Mouse (Mus musculus): Measurements from ENCODE around the gene Arnt2. TPM values are rescaled to one million over a fixed set of nuclear protein-coding genes. Genes with fewer than 3 reads are reported as not detected.
A peak's percentile ranks its signal among the peaks of the same experiment; 100 is the strongest.

The Arnt2 gene
- polyA plus RNA-seq, 1 experiment from 2014 or later, result 0.61 TPM

DNA sequence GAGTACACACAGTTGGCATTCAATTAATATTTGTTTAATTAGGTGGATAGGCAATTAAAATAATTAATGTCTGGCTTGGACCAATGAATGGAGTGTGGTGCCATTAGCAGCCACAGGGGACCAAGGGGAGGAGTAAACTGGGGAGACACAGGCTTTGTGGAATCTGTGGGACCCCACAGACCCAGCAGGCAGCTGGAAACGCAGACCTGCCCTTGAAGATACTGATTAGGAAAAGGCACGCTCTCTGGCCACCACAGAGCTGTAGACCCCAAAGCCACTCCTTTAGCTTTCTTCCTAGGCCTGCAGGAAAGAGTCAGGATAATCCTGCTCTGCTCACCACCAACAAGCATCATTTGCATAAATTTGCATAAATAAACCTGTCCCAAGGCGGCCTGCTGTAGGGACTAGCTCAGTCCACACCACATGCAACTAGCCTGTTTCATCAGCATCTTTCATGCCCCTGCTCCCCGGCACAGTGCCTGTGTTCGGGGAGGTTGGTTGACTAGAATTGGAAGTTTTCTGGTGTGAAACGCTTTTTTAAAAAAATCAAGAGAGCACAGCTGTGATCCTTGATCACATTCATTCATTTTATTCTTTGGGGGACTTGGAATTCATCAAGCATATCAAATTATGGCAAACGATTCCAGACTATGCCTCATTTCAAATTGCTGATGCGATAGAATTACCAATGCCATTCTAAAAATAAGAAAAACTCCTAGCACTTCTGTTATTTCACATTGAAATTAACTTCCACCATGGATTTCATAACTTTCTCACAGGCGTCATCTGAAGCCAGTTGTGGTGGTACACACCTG lies 8.1 kb downstream of the Arnt2 start:
- no peak for DNase-seq (ENCODE audit: low spot score)

DNA sequence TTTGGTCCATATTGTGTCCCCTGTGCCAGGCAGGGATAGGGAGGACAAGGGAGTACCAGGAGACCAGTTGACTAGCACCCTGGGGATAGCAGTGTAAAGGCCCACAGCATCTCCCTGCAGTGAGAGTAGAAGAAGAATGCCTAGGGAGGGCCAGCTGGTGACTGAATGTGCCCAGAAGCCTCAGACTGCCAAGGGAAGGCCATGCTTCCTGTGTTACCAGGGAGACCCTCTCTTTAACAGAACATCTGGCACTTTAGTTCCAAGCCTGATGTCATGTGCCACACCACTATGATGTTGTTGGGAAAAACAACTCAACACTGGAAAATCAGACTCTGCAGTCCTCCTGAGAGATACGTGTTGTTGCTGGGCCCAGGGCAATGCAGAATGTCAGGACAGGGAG lies 12.7 kb downstream of the Arnt2 start:
- DNase-seq (ENCODE audit: low spot score), result no peak

DNA sequence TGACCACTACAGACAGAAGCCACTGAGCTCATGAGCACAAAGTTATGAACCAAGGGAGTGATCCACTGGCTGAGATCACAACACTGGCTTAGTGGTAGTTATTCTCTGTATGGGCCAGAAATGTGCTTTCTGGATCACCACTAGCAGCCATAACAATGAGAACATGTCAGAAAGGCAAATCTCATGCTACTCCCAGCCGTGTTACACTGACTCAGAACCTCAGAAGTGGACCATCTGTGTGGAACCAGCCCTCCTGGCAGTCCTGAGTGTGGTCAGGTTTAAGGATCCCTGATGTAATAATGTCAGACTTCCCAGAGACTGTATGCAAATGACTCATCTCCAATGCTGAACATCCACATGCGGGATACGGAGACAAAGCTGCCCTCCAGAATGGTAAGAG lies 13.4 kb downstream of the Arnt2 start:
- no peak for DNase-seq (ENCODE audit: low spot score)

DNA sequence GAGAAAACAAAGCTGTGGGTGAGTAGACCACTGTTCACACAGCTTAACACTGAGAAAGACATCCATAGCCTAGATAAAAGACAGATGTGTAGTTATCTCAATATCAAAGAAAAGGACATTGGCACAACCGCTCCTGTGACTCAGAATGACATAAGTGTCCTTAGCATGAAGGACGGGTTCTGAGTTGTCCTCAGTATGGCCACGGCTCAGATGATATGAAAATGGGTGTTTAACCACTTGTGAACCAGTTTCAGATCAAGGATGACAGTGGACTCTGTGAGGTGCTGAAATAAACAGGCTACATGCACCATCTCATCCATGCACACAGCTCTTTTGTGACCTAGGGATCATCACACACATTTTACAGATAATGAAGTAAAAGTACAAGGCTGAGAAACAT lies 22.1 kb downstream of the Arnt2 start:
- DNase-seq (ENCODE audit: low spot score), result no peak

DNA sequence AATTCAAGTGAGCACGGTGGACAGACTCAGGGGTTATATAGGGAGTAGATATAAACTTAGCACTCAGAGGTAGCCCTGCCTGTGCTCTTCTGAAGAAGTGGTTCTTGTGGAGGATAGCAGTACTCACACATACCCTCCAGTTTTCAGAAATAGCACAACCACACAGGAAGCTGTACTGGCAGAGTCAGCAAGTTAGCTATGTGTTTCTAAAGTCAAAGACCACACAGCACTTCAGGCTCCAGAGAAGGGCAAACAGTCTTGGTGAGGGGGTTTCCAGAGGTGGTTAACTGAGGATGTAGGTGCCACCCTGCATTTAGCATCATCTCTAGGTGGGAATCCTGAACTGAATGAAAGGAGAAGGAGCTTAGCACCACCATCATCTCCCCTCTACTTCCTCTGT lies 23.5 kb downstream of the Arnt2 start:
- DNase-seq (ENCODE audit: low spot score), result no peak

DNA sequence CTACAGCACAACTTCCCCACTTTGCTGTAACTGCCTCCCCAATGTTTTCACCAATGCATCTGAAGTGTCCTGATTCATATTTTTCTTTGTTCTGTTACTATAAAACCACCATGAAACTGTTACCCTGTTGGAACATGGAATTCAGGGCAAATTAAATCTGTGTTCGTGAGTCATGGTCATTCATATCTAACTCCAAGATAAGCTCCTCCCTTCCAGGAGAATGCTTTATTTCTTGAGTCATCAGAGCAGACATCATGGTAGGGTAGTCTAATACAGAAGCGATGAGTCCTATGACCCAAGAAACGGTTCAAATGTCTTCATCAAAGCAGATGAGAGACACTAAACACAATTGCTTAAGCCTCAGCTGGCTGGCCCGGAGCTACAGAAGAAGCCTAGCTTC lies 25.2 kb downstream of the Arnt2 start:
- no peak for DNase-seq (ENCODE audit: low spot score)

GRCm38 (mm10) chr7:84384086-84384485 lies 25.9 kb downstream of the Arnt2 start:
- DNase-seq (ENCODE audit: low spot score), result no peak

- DNase-seq (ENCODE audit: low spot score), result no peak
These were observed 27.6 kb downstream of the Arnt2 start for GRCm38 (mm10) chr7:84382346-84382745.

DNA sequence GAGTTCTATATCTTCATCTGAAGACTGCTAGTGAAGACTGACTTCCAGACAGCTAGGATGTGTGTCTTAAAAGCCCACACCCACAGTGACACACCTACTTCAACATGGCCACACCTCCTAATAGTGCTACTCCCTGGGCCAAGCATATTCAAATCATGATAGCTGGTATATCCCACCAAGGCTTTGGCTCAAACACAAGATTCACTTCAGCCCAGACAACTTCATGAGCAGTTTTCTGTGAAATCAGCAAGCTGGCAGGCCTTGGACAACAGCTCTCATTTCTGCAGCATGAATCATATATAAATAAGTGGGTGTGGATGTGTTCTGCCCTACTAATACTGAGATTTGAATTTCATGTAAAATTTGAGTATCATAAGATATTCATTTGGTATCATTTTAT lies 29.2 kb downstream of the Arnt2 start:
- DNase-seq (ENCODE audit: low spot score), result no peak

- no peak for DNase-seq (ENCODE audit: low spot score)
These were observed 32.6 kb downstream of the Arnt2 start for GRCm38 (mm10) chr7:84377330-84377729.

- no peak for DNase-seq (ENCODE audit: low spot score)
These were observed 36.3 kb downstream of the Arnt2 start for GRCm38 (mm10) chr7:84373691-84374090.

- DNase-seq (ENCODE audit: low spot score), result no peak
These were observed 37.1 kb downstream of the Arnt2 start for GRCm38 (mm10) chr7:84372871-84373270.

DNA sequence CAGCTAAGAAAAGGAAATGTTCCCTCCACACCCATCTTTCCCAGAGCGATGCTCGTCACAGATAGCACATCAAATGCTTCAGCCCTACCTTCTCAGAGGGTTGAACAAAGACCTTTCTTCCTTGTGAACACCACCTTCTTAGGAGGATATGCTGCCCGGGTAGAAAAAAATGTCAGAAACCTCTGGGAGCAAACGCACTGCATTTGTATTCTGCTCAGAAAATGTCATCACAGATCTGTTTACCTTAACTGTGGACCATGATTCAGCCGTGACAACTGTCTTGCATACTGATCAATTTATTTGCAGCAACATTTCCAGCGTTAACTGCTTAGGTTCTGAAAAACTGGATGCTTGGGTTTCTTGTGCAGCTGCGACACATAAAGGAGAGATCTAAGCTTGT lies 37.7 kb downstream of the Arnt2 start:
- no peak for DNase-seq (ENCODE audit: low spot score)

DNA sequence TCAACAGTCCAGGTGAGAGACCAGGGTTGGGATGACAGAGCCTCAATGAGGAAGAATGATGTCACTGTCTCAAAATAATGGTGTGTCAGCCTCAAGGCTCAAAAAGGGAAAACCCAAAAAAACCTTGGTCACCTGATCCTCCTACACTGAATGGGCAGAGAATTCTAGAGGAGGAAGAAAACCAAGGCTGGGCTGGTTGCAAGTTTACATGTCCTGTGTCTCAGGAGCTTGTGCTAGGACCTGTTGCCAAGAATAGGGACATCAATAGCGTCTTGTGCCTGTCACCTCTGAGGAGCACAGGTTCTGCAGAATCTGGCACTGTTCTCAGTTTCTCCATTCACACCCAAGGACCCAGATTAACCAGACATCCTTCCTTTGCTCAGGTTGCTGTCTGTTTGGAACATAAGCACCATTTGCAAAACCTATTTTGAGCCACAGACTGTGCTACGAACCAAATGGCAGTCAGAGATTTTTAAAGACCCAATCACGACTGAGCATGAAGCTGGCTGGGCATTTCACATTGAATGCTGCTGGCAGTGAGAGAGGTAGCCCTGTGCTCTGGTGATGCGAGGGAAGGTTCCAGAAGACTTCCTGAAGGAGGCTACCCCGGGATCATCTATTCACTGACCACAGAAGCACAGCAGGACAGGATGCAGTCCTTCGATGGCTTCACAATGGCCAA lies 38.9 kb downstream of the Arnt2 start:
- DNase-seq (ENCODE audit: low spot score), result no peak

- DNase-seq (ENCODE audit: low spot score), result no peak
These were observed 43.7 kb downstream of the Arnt2 start for GRCm38 (mm10) chr7:84366251-84366650.

DNA sequence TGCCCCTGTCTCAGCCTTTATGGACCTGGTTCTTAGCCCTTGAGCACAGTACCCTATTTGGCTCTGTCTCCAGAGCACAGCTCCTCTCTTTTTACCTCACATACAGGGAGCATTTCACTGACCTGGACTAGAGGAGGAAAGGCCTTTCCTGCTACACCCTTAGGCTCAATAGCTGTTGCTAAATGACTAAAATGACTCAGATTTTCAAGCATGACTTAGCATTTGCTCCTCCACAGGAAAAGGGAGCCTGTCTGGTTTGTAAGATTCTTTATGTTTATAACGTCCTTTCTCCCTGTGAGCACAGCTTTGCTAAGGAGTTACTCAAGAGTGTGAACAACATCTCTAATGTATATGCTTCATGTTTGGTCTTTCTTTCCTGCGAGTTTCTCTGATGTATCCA lies 47.3 kb downstream of the Arnt2 start:
- DNase-seq (ENCODE audit: low spot score), result no peak

DNA sequence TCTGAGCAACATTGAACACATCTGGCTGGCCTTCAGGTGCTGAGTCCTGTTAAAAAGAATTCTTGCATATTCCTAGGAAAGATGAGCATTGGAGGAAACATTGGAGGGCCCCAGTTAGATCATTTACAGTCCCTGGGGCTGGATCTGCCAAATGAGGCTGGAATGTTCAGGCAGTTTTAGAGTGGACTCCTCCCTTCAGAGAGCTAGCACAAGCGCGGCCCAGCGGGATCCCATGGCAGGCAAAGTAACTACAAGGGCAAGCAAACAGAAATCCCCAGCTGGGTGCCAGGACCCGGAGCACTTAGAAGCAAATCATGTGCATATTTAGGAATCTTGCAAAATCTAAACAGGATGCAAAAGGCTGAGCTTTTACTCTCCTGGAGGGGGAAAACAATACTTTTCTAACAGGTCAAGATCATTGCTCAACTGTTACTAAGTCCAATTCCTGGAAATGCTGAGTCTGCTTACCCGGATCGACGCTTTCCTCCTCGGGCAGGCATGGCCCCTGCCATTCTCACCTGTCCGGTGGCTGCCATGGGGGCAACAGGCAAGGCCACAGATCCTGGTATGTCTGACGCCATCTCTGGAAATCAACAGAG lies 48.8 kb downstream of the Arnt2 start:
- no peak for DNase-seq (ENCODE audit: low spot score)

DNA sequence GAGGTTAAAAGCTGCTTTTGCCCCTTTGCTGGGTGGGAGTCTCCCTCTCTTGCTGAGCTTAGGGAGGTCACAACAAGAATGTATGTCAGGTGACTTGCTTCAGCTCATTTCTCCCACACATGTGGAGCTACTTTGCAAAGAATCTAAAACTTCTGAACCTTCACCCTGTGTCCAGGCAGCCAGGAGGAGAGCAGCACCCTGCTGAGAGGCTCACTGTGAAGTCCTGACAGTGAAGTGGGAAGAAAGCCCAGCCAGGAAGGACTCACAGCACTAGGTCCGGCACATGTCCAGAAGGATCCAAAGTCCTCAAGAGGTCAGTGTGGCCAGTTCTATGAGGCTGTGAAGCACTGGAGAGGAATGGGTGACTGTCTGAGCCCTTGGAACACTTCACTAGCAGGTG lies 51.5 kb downstream of the Arnt2 start:
- no peak for DNase-seq (ENCODE audit: low spot score)

GRCm38 (mm10) chr7:84355619-84356570 lies 54.1 kb downstream of the Arnt2 start:
- peak; percentile 65 for DNase-seq (ENCODE audit: low spot score)

DNA sequence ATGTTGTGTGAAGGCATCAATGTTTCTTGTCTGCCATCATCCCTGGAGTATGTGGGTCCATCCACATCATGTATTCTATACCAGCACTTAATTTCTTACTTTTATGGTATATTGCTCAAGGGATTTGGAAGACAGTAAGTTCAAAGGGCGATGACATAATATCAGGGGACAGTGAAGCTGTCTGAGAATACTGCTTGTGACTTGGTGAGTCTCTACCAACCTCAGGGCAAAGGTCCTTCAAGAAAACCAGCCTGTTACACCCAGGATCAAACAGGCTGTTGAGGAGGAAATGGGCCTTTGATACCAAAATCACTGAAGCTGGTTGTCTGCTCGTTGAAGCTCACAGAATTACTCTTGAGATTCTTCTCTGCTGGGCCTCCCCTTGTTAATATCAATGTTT lies 55.1 kb downstream of the Arnt2 start:
- no peak for DNase-seq (ENCODE audit: low spot score)

DNA sequence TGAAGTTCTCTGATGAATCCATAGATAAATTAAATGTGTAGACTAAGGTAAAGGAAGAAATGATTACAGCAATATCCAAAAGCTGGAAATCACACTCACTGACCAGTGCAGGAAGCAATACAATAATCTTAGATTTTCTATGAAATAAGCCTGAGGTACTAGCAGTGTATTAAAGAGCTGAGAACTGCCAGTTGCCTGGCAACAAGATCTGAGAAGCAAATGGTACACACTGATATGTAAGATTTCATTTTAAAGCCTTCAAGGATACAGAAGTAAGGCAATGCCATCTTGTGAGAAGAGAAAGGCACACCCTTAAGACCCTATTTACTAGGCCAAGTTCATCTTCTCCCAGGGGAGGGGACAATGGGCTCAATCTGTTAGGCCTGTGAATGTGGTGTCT lies 59.4 kb downstream of the Arnt2 start:
- no peak for DNase-seq (ENCODE audit: low spot score)

All from thymus, postnatal 0 days (tissue).